Mouse (Mus musculus) spleen, adult 2 months (tissue): ENCODE measurements around the gene Stk17b.

Source experiments
- CTCF ChIP-seq: fragments of 200-500 bp; IDR thresholded peaks from 2 replicates; pipeline ENCODE4 v1.5.1; 2011; ENCODE audit warnings: mild to moderate bottlenecking, inconsistent platforms; ENCODE audit not compliant: insufficient read depth, insufficient read length, insufficient replicate concordance; ENCODE audit errors: extremely low read depth
- POLR2A ChIP-seq: fragments of 200-500 bp; IDR thresholded peaks from 2 replicates; pipeline ENCODE4 v1.6.1; 2011; ENCODE audit warnings: low read depth, low read length, inconsistent platforms

DNA sequence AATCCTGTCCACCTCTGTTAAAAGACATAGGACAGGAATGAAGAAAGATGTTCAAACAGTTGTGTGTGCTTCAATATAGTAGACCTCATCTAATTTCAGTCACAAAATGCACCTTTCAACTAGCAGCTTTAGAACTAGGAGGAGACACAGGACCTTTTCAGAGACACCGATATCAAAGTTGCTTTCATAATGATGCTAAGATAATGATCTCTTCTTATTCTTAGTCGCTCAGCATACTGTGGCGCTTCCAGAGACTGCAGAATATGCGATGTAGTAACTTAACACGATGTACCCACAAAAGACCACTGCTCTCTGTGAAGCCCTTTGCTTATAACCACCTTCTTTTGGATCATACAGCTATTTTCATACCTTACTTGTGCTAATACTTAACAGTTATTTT lies 10.1 kb upstream of the Stk17b start:
- TF ChIP-seq CTCF (no peak), POLR2A (no peak)
